Mouse (Mus musculus) olfactory bulb, adult 2 months (tissue): ENCODE measurements around the gene Arl4d.

Source experiments
- CTCF ChIP-seq: fragments of 200-500 bp; IDR thresholded peaks from 2 replicates; pipeline ENCODE4 v1.5.1; 2012; ENCODE audit warnings: low read depth, mild to moderate bottlenecking, low read length, moderate library complexity; ENCODE audit not compliant: insufficient read depth
- POLR2A ChIP-seq: fragments of 200-500 bp; IDR thresholded peaks from 2 replicates; pipeline ENCODE4 v1.6.1; 2012; ENCODE audit warnings: mild to moderate bottlenecking, low read depth, low read length, moderate library complexity; ENCODE audit not compliant: insufficient read depth

GRCm38 (mm10) chr11:101666626-101667345 is 1.4 kb downstream of the Arl4d start:
- TF ChIP-seq POLR2A (no peak), CTCF (no peak)
